Mouse (Mus musculus): ENCODE results near the gene Rab34.

The Rab34 gene

GRCm38 (mm10) chr11:78188331-78189233 lies at the start of gene Rab34:
TSS of gene Rab34 (plus strand) at chr11:78188430.
- DNase-seq (ENCODE audit: low spot score): peak; percentile 90

- DNase-seq (ENCODE audit: low spot score): no peak
These were observed 47.6 kb upstream of the Rab34 start for GRCm38 (mm10) chr11:78140665-78141064.

GRCm38 (mm10) chr11:78143520-78143919 lies 44.7 kb upstream of the Rab34 start:
- DNase-seq (ENCODE audit: low spot score): no peak

GRCm38 (mm10) chr11:78146168-78146567 lies 42.1 kb upstream of the Rab34 start:
- no peak for DNase-seq (ENCODE audit: low spot score)

- DNase-seq (ENCODE audit: low spot score): no peak
These were observed 41.3 kb upstream of the Rab34 start for GRCm38 (mm10) chr11:78146707-78147543.

- peak; percentile 64 for DNase-seq (ENCODE audit: low spot score)
These were observed 37.1 kb upstream of the Rab34 start for GRCm38 (mm10) chr11:78151161-78151560.

GRCm38 (mm10) chr11:78152299-78153231 lies 35.7 kb upstream of the Rab34 start:
- DNase-seq (ENCODE audit: low spot score): no peak

GRCm38 (mm10) chr11:78153778-78154177 lies 34.5 kb upstream of the Rab34 start:
- DNase-seq (ENCODE audit: low spot score): no peak

GRCm38 (mm10) chr11:78155674-78156073 lies 32.6 kb upstream of the Rab34 start:
- no peak for DNase-seq (ENCODE audit: low spot score)

- no peak for DNase-seq (ENCODE audit: low spot score)
These were observed 32.0 kb upstream of the Rab34 start for GRCm38 (mm10) chr11:78156156-78156699.

GRCm38 (mm10) chr11:78159096-78159495 lies 29.1 kb upstream of the Rab34 start:
- DNase-seq (ENCODE audit: low spot score): peak; percentile 91

GRCm38 (mm10) chr11:78159557-78159956 lies 28.7 kb upstream of the Rab34 start:
- DNase-seq (ENCODE audit: low spot score): no peak

- DNase-seq (ENCODE audit: low spot score): no peak
These were observed 28.1 kb upstream of the Rab34 start for GRCm38 (mm10) chr11:78160171-78160570.

- DNase-seq (ENCODE audit: low spot score): no peak
These were observed 27.6 kb upstream of the Rab34 start for GRCm38 (mm10) chr11:78160675-78161074.

GRCm38 (mm10) chr11:78161169-78161568 lies 27.1 kb upstream of the Rab34 start:
- DNase-seq (ENCODE audit: low spot score): no peak

GRCm38 (mm10) chr11:78161968-78162367 lies 26.3 kb upstream of the Rab34 start:
- DNase-seq (ENCODE audit: low spot score): no peak

- DNase-seq (ENCODE audit: low spot score): no peak
These were observed 25.7 kb upstream of the Rab34 start for GRCm38 (mm10) chr11:78162504-78162903.

- DNase-seq (ENCODE audit: low spot score): no peak
These were observed 25.2 kb upstream of the Rab34 start for GRCm38 (mm10) chr11:78163045-78163444.

GRCm38 (mm10) chr11:78163681-78164603 lies 24.3 kb upstream of the Rab34 start:
- peak; percentile 93 for DNase-seq (ENCODE audit: low spot score)

- peak; percentile 51 for DNase-seq (ENCODE audit: low spot score)
These were observed 23.7 kb upstream of the Rab34 start for GRCm38 (mm10) chr11:78164604-78164923.
